ENCODE assay signal across 9 mouse cellular contexts in the genomic region with DNA sequence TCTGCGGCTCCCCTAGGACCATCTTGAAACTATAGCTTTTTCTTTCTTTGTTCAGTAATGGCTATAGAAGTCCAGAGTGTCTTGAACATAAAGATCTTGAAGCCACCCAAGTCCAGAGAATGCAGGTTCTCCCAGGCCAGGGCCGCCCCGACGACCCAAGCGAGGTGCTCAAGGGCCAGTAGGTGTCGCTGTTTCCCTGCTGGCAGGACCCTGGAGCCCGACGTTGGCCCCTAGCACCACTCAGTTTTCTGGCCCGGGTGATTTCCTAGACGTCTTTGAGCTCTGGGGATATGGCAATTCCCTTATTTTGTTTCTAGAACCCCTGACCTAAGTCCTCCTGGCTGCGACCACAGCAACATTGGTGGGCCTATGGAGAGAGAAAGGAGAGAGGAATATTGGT.
DNase-seq lines count a peak whose midpoint lies in the region; ATAC-seq lines count a peak whose summit lies in the region.
"Had no signal": no experiment of that assay in that cellular context is flagged by ENCODE, and none has a peak within 500 bp of the region (broad histone marks: within the 10 kb centered on the region; RNA-seq: fewer than 3 reads in every experiment).

No protein-coding gene starts in this region.

- no peak overlapping the region for H3K9ac ChIP-seq in kidney, embryonic 15.5 days
- H3K9ac ChIP-seq in hindbrain, embryonic 13.5 days = peak overlapping the region; percentile 100
- H3K9ac ChIP-seq in limb, embryonic 11.5 days (ENCODE audit: low read length) = no peak overlapping the region
- peak overlapping the region; percentile 100 for H3K9ac ChIP-seq in neural tube, embryonic 13.5 days
- H3K9ac ChIP-seq: limb, embryonic 15.5 days had no signal

- peaks cover 94% of the 10 kb centered on the region for H3K27me3 ChIP-seq in kidney, embryonic 15.5 days
- no peaks in the 10 kb centered on the region for H3K27me3 ChIP-seq in hindbrain, embryonic 13.5 days
- peaks cover 78% of the 10 kb centered on the region for H3K27me3 ChIP-seq in limb, embryonic 11.5 days (ENCODE audit: control insufficient read depth, insufficient read depth, low read length)
- no peaks in the 10 kb centered on the region for H3K27me3 ChIP-seq in neural tube, embryonic 13.5 days

- H3K27ac ChIP-seq in kidney, embryonic 15.5 days = no peak overlapping the region
- H3K27ac ChIP-seq in hindbrain, embryonic 13.5 days = peak overlapping the region; percentile 100
- no peak overlapping the region for H3K27ac ChIP-seq in limb, embryonic 11.5 days (replicated peaks; ENCODE audit: low read depth, low read length)
- H3K27ac ChIP-seq in neural tube, embryonic 13.5 days (replicated peaks) = peak overlapping the region; percentile 100
- H3K27ac ChIP-seq: limb, embryonic 15.5 days had no signal

- no peak overlapping the region for H3K4me3 ChIP-seq in kidney, embryonic 15.5 days (replicated peaks)
- peak overlapping the region; percentile 79 for H3K4me3 ChIP-seq in hindbrain, embryonic 13.5 days
- H3K4me3 ChIP-seq in limb, embryonic 11.5 days (ENCODE audit: low read depth, low read length) = no peak overlapping the region
- H3K4me3 ChIP-seq in neural tube, embryonic 13.5 days = peak overlapping the region; percentile 84
- H3K4me3 ChIP-seq: limb, embryonic 15.5 days had no signal

- under 1% methylated on average over 11 of the region's 11 CpGs for WGBS in kidney, embryonic 15.5 days
- WGBS in hindbrain, embryonic 13.5 days = under 1% methylated on average over 11 of the region's 11 CpGs
- under 1% methylated on average over 11 of the region's 11 CpGs for WGBS in limb, embryonic 11.5 days
- WGBS in neural tube, embryonic 13.5 days = 1% methylated on average over 11 of the region's 11 CpGs

- peaks cover 26% of the 10 kb centered on the region for H3K4me1 ChIP-seq in kidney, embryonic 15.5 days
- H3K4me1 ChIP-seq in hindbrain, embryonic 13.5 days (replicated peaks) = no peaks in the 10 kb centered on the region
- 0 out of 2 replicates have a peak, but pooled peaks cover 3% of the 10 kb centered on the region for H3K4me1 ChIP-seq in limb, embryonic 11.5 days (ENCODE audit: control insufficient read depth, insufficient read depth, low read length)
- 0 out of 2 replicates have a peak, but pooled peaks cover 3% of the 10 kb centered on the region for H3K4me1 ChIP-seq in neural tube, embryonic 13.5 days (replicated peaks)

- peak; percentile 54 for DNase-seq in kidney, adult 18-20 months
- peak; percentile 64 for DNase-seq in NIH3T3 (ENCODE audit: low read depth)
- peak; percentile 85 to 91 for DNase-seq in cerebellum, postnatal 4 days (ENCODE audit: low spot score in 2 of 2)
- DNase-seq in limb, embryonic 11.5 days (ENCODE audit: low spot score) = peak; percentile 85
- no peak for DNase-seq in urinary bladder, adult 18-20 months (ENCODE audit: low spot score in 2 of 2)

- H3K4me2 ChIP-seq in kidney, embryonic 15.5 days = no peak overlapping the region
- H3K4me2 ChIP-seq in hindbrain, embryonic 13.5 days = peak overlapping the region; percentile 72
- H3K4me2 ChIP-seq in limb, embryonic 11.5 days (ENCODE audit: low read depth, severe bottlenecking) = no peak overlapping the region
- H3K4me2 ChIP-seq in neural tube, embryonic 13.5 days = peak overlapping the region; percentile 69
- H3K4me2 ChIP-seq: limb, embryonic 15.5 days had no signal

- ATAC-seq in kidney, embryonic 15.5 days (replicated peaks; ENCODE audit: low FRiP score) = no peak; the same call in 1 of the 2 replicates
- ATAC-seq in hindbrain, embryonic 13.5 days (ENCODE audit: low FRiP score) = peak; percentile 16; the same call in 1 of the 2 replicates
- ATAC-seq in limb, embryonic 11.5 days (ENCODE audit: insufficient number of reproducible peaks, low FRiP score, low TSS enrichment, low read depth) = peak; percentile 48; the same call in 1 of the 2 replicates
- ATAC-seq in neural tube, embryonic 13.5 days (ENCODE audit: low read depth) = peak; percentile 37

- no peaks in the 10 kb centered on the region for H3K9me3 ChIP-seq in kidney, embryonic 15.5 days (replicated peaks)
- no peaks in the 10 kb centered on the region for H3K9me3 ChIP-seq in hindbrain, embryonic 13.5 days
- H3K9me3 ChIP-seq in limb, embryonic 11.5 days (ENCODE audit: control insufficient read depth, low read length) = no peaks in the 10 kb centered on the region
- no peaks in the 10 kb centered on the region for H3K9me3 ChIP-seq in neural tube, embryonic 13.5 days
- H3K9me3 ChIP-seq: limb, embryonic 15.5 days had no signal

- H3K36me3 ChIP-seq in kidney, embryonic 15.5 days = no peaks in the 10 kb centered on the region
- no peaks in the 10 kb centered on the region for H3K36me3 ChIP-seq in hindbrain, embryonic 13.5 days
- H3K36me3 ChIP-seq in limb, embryonic 11.5 days (ENCODE audit: control insufficient read depth, insufficient read depth, low read length) = no peaks in the 10 kb centered on the region
- no peaks in the 10 kb centered on the region for H3K36me3 ChIP-seq in neural tube, embryonic 13.5 days
- H3K36me3 ChIP-seq: limb, embryonic 15.5 days had no signal

Comparison
In these comparisons a context has a peak if more than half of its experiments do, and no peak if none do; other contexts are left out.
1. DNase-seq: peak in kidney, adult 18-20 months (single experiment), NIH3T3 (single experiment), cerebellum, postnatal 4 days (2 of 2) and limb, embryonic 11.5 days (single experiment); none in urinary bladder, adult 18-20 months (0 of 2).
2. H3K27ac ChIP-seq: peak in hindbrain, embryonic 13.5 days (single experiment) and neural tube, embryonic 13.5 days (single experiment); none in kidney, embryonic 15.5 days (single experiment) and limb, embryonic 11.5 days (single experiment).
3. H3K4me2 ChIP-seq: peak in hindbrain, embryonic 13.5 days (single experiment) and neural tube, embryonic 13.5 days (single experiment); none in kidney, embryonic 15.5 days (single experiment) and limb, embryonic 11.5 days (single experiment).
4. H3K4me3 ChIP-seq: peak in hindbrain, embryonic 13.5 days (single experiment) and neural tube, embryonic 13.5 days (single experiment); none in kidney, embryonic 15.5 days (single experiment) and limb, embryonic 11.5 days (single experiment).
5. H3K9ac ChIP-seq: peak in hindbrain, embryonic 13.5 days (single experiment) and neural tube, embryonic 13.5 days (single experiment); none in kidney, embryonic 15.5 days (single experiment) and limb, embryonic 11.5 days (single experiment).